Mouse (Mus musculus): ENCODE measurements around the gene Brca2.

DNA sequence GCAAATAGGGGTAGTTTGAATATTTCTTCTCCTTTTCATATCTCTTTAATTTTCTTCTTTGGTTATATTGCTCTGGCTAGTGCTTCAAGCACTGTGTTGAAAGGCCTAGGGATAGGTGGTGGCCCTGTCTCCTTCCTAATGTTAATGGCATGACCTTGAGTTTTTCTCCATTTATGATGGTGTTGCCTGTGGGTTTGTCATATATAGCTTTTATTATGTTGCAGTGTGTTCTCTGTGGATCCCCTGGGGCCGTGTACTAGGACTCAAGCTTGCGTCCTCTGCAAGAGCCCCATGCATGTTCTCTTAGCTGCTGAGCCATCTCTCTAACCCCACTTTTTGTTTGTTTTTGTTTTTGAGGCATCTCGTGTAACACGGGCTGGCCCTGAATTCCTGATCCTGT, 45.1 kb upstream of the Brca2 start:
- no peak for TF ChIP-seq CTCF (IDR thresholded peaks at IDR 0.05; ENCODE audit: low read depth, low read length)
- TF ChIP-seq POLR2A (IDR thresholded peaks at IDR 0.05; ENCODE audit: borderline replicate concordance, low read depth, low read length) = no peak
